Mouse (Mus musculus): ENCODE measurements around the gene Ltb4r2.

- TF ChIP-seq POLR2A (IDR thresholded peaks at IDR 0.05; ENCODE audit: control insufficient read depth, low read depth, low read length), result no peak
- no peak for TF ChIP-seq CTCF (IDR thresholded peaks at IDR 0.05; ENCODE audit: control insufficient read depth, insufficient read depth, insufficient replicate concordance, low read depth, low read length)
Observed at GRCm38 (mm10) chr14:55724411-55724871, 36.8 kb upstream of the Ltb4r2 start.
